Mouse (Mus musculus) adrenal gland, postnatal 14 days (tissue): ENCODE measurements around the gene Dock11. TPM values are rescaled to one million over a fixed set of nuclear protein-coding genes. Genes with fewer than 3 reads are reported as not detected.

Experiments
- DNase-seq: peaks from one replicate; pipeline ENCODE4 v3.0.0; 2021; ENCODE audit warnings: mixed read lengths
- total RNA-seq: library from RNA; stranded (reverse); gene quantifications from 2 replicates; pipeline ENCODE4 v1.2.3, GENCODE M21; 2021

Gene Dock11
- total RNA-seq, 1 experiment from 2014 or later = 7.4 TPM

DNA sequence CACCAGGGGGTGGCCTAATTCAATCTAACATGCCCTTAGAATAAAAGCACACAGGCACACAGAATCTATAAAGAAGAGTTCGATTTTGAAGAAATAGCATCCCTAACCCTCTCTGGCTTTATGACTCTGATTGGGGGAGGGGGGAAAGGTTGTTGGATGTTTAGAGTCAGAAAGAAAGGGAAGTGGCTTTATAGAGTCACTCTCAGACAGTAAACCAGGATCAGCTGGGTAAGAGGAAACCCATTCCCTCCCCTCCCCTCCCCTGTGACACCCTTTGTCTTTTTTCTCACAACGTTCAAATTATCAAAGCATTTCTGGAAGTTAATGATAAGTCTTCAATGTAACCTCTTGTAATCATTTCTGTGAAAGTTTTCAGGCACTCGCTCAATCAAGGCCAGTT lies 220.0 kb downstream of the Dock11 start:
- DNase-seq = no peak

DNA sequence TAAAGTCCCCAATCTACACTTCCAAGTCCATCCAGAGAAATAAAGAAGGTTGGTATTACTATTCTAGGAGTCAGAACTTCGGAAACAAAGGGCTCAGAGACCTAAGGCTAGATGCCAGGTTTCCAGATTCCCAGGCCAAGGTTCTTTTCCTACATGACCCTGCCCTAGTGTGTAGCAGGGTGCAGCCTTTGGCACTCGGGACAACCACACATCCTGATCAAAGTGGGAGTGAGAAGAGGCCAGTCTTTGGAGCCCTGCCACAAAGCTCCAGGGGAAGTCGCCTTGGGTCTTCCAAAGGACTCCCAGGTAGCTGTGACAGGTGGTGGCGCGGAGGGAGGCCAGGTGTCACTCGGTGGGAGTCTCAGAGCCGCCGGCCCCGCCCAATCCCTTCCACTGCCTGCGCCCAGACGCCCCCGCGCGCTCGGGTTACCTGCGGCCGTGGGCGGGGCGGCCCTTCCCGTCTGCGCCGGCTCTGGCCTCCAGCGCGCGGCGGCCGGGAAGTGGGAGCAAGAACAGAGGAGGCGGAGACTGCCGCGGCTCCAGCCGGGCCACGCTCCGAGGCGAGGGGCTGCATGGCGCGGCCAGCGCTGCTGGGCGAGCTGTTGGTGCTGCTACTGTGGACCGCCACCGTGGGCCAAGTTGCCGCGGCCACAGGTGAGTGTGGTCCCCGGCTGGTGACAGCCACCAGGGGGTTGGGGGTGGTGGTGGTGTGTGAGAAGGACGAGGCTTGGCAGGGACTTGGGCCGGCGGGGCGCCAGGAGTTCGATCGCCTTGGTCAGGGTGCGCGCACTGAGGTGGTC lies 223.2 kb downstream of the Dock11 start, which contains the start of gene Il13ra1:
TSS of gene Il13ra1 (plus strand) at position 489 of the 800 bp plus-strand sequence.
- peak; percentile 44 for DNase-seq

DNA sequence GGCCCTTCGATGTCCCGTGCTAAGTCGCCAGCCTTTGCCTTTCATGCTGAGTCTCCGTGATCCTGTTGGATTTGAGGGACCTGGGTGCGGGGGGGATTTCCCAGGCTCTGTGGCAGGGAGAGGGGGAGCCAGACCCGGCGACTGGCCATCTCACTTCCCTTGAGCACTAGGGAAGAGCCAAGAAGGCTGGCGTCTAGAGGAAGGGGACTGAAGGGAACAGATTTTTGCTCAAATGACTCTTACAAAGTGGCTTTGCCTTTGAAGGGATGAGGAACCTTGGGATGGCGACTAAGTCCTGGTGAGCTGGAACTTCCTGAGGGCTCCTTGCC lies 223.8 kb downstream of the Dock11 start:
- peak; percentile 14 for DNase-seq

DNA sequence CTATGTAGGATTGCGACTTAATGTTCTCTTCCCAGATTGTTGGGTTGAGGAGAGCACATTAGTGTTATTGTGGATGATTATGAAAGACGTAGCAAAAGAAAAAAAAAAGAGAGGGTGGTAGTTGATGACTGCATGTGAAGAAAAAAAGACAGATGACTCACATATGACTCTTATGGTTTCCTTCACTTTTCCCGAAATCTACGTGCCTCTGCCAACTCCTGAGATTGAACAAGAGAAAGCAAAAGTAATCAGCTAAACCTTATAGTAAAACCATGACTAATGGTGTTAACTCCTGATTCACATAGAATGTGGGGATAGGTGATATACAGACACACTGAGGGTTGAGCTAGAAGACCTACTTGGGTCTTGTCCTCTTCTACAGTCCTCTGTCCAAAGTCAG lies 226.5 kb downstream of the Dock11 start:
- no peak for DNase-seq

Other genes with a start within 250 kb of the Dock11 start
- gene Il13ra1, start 223.3 kb downstream of the Dock11 start, total RNA-seq = 8.7 and 10.4 TPM in 2 replicates